Mouse (Mus musculus): ENCODE results near the gene Umodl1. TPM values are rescaled to one million over a fixed set of nuclear protein-coding genes. Genes with fewer than 3 reads are reported as not detected.

The Umodl1 gene
- total RNA-seq, 2 experiments from 2014 or later, result not detected

DNA sequence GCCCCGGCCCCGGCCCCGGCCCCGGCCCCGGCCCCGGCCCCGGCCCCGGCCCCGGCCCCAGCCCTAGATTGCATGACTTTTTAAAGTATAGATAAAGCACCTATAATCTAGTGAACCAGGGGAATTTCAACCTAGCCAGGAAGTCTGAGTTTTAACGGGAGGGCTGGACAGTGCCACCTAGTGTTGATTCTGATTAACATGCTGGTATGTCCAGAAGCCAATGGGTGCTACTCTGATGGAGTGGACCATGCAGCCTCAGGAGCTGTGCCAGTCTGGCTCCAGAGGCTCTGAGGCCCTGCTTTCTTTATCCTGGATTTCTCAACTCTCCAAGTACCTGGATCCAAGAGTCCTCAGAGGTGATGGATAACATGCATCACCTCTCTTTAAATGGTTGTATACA, 35.8 kb downstream of the Umodl1 start:
- ATAC-seq (ENCODE audit: poor library complexity, severe bottlenecking), result no peak

DNA sequence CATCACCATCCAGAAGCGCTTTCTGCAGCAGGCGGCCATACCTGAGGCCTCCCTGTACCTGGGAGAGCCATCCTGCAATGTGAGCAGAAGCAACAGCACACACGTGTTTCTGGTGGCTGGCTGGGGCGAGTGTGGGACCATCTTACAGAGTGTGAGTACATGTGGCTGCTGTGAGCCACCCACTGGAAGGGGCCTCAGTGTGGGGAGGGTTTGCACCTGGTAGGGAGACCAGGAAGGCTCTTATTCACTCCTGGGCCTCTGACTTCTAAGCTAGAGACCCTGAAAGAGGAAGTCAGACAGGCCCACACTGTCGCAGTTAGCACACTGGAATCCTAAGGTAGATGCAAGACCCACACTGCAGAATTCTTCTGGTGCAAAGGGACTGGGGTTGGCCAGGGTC, 41.9 kb downstream of the Umodl1 start:
- ATAC-seq (ENCODE audit: poor library complexity, severe bottlenecking), result no peak

DNA sequence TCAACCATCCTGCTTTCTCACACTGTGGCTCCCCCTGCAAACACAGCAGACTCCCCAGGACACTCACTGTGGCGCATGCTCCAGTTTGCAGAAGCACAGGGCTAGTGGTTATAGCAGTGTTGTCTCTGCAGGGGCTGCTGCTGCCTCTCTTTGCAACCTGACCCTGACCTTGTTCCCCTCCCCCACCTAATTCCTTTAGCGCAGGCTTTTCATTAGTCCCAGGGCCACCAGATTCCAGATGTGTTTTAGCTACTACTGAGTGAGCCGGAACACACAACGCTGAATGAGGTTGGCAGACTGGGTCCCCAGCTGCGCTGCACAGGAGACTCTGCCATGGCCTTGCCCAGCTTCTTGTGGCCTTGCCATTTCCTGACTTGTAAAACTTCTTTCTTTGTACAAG, 46.5 kb downstream of the Umodl1 start:
- no peak for ATAC-seq (ENCODE audit: poor library complexity, severe bottlenecking)

DNA sequence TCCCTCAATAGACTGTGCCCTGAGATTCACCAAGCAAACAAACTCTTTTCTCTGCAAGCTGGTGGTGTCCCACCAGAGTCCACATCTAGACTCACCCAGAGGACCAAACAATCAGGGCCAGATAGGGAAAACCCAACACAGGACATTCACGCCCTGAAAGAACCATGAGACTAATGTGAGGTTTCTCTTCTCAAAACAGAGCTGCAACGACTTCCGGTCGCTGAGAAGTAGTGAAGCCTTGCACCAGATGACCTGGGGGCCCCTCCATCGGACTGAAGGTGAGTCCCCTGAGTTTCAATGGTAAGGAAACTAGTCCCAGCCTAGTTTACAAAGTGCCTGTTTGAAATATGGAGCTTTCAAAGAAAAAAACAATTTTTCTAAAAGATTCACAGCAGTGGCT, 48.2 kb downstream of the Umodl1 start:
- ATAC-seq (ENCODE audit: poor library complexity, severe bottlenecking), result no peak

DNA sequence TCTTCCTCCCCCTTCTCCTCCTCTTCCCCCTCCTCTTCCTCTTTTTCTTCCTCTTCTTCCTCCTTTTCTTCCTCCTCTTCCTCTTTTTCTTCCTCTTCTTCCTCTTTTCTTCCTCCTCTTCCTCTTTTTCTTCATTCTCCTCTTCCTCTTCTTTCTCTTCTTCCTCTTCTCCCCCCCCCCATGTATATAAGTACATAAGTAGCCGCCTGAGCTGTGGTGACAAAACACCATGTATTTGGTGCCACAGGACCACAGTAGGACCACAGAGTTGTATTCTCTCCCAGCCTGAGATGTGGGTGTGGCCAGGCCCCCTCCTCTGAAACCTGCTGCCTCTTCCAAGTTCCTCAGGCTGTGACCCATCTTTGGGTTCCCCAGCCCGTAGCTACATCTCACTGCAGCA, 50.8 kb downstream of the Umodl1 start:
- ATAC-seq (ENCODE audit: poor library complexity, severe bottlenecking), result peak; percentile 57

DNA sequence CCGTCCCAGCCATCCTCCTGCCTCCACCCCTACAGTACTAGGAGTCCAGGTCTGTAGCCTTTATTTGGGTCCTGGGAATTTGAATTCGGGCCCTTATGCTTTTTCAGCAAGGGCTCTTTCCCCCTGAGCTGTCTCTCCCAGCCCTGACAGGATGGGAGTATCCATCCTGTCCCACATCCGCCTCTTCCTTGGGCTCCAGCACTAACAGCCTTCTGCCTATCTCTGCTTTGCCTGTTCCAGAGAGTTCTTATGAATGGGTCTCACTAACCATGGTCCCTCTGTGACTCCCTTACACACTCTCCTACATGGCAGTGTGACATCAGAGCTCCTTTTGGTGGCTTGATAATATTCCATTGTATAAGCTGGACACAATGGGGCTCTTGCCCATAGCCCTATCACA, 52.9 kb downstream of the Umodl1 start:
- no peak for ATAC-seq (ENCODE audit: poor library complexity, severe bottlenecking)

DNA sequence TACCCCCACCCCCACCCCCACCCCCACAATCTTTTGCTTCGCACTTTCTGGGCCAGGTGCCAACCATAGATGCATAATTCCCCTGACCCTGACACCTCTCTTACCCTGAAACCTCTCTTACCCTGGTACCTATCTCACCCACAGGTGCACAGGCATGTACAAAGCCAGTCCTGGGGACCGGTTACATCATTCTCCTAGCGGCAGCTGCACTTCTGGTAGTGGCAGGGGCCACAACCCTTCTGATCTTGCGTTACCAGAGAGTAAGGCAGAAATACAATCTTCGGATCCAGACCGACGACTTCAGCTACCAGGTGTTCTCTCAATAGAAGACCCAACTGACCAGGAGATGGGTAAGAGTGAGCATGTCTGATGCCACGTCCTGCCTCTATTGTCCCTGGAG, 54.0 kb downstream of the Umodl1 start:
- no peak for ATAC-seq (ENCODE audit: poor library complexity, severe bottlenecking)

DNA sequence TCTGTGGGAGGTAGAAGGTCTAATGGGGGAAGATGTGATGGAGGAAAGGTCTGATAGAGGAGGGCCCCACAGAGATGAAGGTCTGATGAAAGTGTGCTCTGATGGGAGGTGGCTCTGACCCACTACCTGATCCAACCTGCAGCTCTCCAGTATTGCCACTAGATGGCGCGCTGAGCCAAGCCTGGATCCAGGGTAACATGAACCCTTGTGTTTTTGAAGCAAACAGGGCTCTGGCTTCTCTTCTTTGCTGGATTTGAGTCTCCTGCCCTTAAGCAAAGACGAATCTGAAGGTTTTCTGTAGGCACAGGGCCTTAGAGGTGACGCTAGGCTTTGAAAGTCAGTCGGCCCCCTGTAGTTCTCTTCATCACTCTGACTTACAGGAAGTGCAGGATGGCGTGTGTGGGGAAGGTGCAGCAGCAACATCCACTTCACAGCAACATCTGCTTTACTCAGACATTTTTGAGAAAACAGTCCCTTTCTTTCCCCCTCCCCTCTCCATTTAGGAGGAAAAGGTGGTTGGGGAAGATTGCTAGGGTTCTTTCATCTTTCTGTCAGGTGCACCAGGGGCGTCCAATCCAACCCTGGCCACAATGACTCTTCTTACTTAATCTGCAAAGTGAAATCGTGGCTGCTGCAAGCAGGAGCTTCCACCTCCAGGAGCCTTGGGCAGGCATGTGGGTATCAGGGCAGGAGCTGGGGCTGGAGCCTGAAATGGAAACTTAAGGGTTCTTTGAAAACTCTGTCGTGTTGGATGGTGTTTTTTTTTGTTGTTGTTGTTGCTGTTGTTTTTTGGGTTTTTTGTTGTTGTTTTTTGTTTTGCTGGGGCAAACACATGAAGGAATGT, 57.3 kb downstream of the Umodl1 start:
- ATAC-seq (ENCODE audit: poor library complexity, severe bottlenecking), result peak; percentile 93

DNA sequence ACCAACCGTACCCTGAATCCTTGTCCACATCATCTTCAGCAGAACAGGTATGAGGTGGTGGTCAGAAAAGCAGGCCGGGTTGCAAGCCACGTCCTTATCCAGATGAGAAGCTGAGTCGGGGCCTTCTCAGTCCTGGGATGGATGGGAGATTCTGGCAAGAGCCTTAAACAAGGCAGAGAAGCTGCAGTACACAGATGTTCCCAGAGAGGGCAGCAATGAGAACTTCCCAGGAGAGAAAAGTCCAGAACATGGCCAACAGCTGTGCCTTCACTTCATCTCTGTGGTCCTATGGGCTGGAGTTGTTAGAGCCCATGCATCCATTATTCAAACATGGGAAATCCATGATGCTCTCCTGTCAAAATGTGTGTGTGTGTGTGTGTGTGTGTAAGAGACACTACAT, 63.8 kb downstream of the Umodl1 start:
- peak; percentile 77 for ATAC-seq (ENCODE audit: poor library complexity, severe bottlenecking)

DNA sequence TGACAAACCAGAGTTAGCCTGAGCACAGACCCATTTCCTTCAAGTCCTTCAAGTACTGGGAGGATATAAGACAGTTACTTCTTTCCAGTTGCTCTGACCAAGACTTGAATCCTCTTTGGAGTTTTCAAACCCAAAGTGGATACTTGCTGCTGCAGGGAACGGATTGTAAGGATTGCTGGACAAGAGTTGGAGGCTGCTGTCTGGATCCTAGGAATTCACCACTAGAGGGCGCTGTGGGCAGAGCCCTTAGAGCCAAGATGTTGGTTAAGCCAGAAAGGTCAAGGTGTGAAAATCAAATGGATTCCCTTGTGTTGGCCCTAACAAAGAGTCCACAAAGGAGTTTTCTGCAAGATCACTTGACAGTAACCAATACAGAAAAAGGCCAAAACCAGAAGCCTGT, 65.1 kb downstream of the Umodl1 start:
- ATAC-seq (ENCODE audit: poor library complexity, severe bottlenecking), result peak; percentile 73

DNA sequence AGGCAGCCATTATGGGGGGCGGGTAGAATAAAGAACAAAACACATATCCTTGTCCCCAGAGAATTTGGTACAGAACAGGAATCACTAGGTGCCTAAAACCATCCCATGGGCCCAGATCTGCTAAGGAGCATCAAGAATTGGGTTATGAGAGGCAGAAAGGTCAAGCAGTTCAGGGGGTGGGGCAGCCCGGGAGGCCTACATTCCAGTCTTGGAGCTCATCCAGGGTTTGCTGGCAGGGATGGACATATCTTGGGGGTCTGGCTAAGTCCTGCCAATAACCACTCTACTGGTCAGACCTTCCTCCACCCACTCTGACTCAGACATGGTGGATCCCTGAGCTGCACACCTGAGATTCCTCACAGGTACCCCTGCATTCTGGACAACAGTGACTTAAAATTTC, 65.6 kb downstream of the Umodl1 start:
- ATAC-seq (ENCODE audit: poor library complexity, severe bottlenecking), result no peak

DNA sequence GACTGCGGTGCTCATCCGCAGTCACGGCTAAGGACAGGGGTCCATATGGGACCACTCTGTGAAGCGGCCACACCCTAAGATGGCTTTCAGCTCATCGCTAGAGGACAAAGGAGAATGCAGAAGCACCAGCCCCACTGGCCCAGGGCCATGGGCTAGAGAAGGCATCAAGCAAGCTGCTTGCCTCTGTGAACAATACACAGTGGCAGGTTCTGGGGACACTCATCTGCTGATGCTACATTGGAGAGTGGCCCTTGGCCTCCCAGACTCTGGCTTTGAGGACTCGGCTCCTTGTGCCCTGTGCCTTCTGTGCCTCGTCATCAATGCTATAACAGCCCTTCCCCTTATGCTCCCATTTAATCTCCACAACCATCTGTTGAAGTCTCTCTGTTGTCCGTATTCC, 66.8 kb downstream of the Umodl1 start:
- ATAC-seq (ENCODE audit: poor library complexity, severe bottlenecking), result no peak

DNA sequence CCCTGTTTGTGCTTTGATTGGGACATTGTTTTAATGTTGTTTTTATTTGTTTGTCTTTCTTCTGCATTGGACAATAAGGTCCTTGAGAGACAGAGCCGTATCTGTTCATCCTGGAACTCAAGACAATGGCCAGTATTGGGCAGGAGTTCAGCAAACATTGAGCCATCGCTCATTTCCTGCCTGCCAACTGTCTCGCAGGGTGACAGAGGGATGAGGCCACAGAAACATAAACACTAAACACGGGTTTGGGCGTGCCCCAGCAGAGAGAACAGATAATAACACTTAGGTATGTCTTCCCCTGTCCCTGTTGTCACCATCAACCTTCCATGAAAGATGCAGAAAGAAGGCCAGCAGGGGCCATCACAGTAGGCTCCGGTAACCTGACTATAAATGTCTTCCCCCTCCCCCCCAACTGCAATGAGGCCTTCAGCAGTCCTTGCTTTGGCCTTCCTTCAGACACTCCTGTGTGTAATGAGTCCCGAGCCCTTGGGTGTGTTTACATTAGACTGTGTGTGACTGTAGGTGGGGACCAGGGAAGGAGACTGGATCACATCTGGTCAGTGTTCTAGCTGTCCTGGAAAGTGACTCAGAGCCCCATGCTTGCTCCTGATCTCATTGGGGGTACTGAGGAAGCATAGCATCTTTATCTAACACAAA, 69.8 kb downstream of the Umodl1 start:
- no peak for ATAC-seq (ENCODE audit: poor library complexity, severe bottlenecking)

DNA sequence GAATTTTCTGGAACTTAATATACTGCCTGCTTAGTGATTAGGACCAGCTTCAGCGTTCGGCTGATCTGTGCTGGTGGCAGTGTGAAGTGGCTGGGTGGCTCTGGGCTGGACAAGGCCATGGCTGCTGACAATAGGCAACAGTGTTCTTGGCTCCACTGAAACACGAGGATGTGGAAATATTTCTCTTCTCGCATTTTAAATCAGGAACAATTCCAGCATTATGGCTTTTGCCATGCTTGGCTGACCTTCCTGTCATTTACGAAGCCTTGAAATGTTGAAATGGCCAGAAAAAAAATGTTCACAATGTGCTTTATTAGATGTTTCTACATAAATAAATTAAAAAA, 70.3 kb downstream of the Umodl1 start:
- ATAC-seq (ENCODE audit: poor library complexity, severe bottlenecking), result no peak

DNA sequence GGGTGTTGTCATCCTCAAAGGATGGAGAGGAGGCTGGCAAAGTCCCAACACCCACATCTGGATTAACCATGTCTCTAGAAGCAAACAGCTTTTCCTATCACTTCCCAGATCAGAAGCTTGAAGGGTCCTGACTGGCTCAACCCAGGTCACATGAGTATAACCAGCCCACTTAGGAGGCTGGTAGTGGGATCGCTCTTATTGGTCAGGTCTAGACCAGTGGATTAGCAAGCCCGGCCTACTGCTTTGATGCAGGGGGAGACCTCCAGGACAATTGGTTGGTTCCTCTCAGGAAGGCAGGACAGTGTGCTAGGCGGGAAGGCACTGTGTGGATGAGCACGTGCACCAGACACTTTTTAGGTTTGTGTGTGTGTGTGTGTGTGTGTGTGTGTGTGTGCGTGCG, 72.5 kb downstream of the Umodl1 start:
- no peak for ATAC-seq (ENCODE audit: poor library complexity, severe bottlenecking)

DNA sequence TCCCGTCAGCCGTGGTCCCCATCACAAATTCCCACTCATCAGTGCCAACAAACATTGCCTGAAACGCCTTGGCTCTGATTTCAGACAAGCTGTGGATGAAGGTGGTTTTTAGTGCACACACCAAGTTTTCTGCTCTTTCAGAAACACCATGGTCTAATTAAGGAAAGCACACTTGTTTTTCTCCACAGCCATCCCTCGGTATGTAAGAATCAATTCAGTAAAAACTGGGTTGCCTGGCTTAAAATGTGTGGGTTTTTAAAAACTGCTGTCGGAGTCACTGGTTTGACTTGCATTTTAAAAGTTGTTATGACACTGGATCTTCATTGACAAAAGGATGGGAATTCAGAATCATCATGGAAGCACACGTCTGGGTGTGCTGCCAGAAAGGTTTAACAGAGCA, 73.3 kb downstream of the Umodl1 start:
- no peak for ATAC-seq (ENCODE audit: poor library complexity, severe bottlenecking)

DNA sequence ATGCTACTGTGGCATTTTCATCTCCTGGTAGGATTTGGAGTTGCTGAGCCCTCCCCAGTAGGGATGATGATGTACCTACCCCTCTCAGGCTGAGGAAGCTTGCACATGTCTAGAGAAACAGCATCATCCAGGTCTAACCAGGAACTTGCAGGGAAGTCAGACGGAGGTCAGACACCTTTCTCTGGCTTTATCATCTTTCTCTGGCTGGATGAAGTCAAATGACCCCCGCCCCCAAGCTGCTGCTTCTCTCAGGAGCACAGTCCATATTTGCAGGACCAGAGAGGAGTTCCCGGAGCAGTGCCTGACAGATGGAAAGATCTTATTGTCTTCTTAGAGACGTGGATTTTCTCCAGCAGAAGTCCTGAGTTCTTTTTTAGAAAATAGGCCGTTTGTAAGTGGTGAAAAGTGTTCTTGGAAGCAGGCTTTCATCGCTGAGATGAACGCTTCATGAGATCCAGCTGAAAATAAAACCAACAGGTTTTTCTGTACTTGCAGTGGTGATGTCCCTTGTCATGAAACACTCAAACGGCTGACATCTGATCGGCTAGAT, 74.5 kb downstream of the Umodl1 start:
- ATAC-seq (ENCODE audit: poor library complexity, severe bottlenecking), result no peak

DNA sequence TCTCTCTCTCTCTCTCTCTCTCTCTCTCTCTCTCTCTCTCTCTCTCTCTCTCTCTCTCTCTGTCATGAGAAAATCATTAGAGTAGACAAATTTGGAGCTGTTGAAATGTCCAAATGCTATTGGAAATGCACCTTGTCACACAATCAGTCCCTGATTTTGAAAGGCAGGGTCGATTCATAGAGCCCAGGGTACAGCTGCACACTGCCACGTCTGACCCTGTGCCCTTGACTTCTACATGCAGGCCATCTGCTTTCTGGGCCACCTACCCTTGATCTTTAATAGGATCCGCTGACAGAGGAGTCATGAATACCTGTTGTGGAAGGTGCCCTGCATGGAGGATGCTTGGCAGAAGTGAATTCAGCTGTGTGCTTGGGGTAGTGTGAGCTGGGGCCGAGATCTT, 75.0 kb downstream of the Umodl1 start:
- ATAC-seq (ENCODE audit: poor library complexity, severe bottlenecking), result no peak

DNA sequence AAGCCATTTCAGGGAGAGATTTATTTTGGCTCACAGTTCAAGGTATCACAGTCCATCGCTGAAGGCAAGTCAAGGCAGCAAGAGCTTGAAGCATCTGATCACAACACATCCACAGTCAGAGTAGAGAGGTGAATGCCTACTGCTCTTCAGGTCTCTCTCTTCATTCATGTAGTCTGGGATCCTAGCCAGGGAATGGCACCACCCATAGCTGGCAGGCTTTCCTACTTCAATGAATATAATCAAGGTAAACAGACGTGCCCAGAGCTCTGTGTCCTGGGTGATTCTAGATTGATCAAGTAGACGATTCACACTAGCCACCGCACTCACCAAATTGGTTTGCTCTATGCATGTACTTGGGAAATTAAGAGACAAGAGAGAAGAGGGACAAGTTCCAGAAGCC, 77.9 kb downstream of the Umodl1 start:
- ATAC-seq (ENCODE audit: poor library complexity, severe bottlenecking), result no peak

DNA sequence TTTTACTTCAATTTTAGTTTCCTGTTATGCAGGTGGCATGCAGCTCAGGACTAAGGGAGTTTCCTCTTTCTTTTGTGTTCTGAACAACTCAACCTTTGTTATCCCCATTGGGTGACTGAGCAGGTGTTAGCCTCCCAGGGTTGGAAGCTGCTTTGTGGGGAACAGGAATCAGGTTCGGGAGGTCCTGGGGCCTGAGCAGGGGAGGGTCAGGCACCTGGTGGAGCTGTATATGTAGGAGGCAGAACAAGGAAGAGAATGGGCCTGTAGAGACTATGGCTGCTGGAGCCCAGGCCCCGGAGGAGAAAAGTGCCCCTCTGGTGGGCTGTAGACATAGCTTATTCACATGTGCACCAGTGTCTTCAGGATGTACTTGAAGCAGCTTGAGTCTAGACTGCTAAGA, 78.8 kb downstream of the Umodl1 start:
- ATAC-seq (ENCODE audit: poor library complexity, severe bottlenecking), result no peak

DNA sequence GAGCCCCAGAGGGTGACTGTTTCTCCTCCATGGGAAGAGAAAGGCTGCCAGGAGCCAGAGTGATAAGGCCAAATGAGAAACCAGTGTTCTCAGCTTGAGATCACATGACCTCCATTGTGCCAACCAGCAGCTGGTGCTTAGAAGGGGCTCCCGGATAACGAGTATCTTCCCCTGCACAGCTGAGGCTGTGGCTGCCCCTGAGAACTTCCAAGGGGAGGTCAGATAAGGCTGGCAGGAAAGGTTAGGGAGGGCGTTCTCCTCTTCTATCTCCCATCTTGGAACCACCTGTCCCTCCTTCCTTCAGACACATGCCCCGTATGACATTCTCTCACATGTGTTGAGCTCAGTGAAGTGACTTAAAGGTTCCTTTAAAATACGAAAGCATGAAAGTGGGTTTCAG, 79.7 kb downstream of the Umodl1 start:
- ATAC-seq (ENCODE audit: poor library complexity, severe bottlenecking), result no peak

DNA sequence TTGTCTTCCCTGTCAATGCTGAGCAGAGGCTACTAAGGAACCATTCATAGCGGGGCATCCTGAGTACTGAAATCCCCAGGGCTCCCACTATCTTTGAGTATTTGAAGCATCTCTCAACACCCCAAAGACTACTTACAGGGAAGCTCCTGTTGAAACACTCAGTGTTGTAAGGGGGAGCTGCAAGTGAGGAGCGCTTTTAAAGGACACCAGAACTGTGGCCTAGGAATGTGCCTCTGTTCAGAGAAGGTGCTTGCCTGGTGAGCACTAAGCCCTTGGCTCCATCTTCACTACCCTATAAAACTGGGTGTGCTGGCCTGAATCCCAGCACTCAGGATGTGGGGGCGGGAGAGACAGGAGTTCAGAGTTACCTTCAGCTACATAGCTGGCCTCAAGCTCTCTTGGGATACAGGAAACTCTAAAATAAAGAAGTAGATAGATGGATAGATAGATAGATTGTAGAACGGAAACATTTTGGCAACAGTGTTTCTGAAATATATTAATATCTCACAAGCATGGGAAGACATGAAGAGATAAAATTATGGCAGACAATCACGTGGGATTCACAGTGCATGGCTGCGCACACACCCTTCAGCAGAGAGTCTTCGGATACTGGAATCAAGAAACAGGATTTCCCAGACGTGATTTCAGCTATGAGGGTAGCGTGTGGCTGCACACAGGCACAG, 80.4 kb downstream of the Umodl1 start:
- no peak for ATAC-seq (ENCODE audit: poor library complexity, severe bottlenecking)
